In genomic region chr11:118909814-118910201, GRCm38 (mm10) we compare ENCODE assay signal across 9 mouse cellular contexts. TPM values are rescaled to one million over a fixed set of nuclear protein-coding genes. Genes with fewer than 3 reads are reported as not detected.
DNase-seq lines count a peak whose midpoint lies in the region; ATAC-seq lines count a peak whose summit lies in the region.
"Had no signal": no experiment of that assay in that cellular context is flagged by ENCODE, and none has a peak within 500 bp of the region (broad histone marks: within the 10 kb centered on the region; RNA-seq: fewer than 3 reads in every experiment).

No protein-coding gene starts in this region.

- peak overlapping the region; percentile 51 for H3K4me3 ChIP-seq in heart, embryonic 11.5 days (ENCODE audit: low read depth, low read length)
- H3K4me3 ChIP-seq in forebrain, embryonic 14.5 days (ENCODE audit: low read depth, low read length), result peak overlapping the region; percentile 79
- H3K4me3 ChIP-seq in midbrain, embryonic 12.5 days, result peak overlapping the region; percentile 76

- H3K36me3 ChIP-seq in heart, embryonic 11.5 days (ENCODE audit: control insufficient read depth, insufficient read depth, low read length), result no peaks in the 10 kb centered on the region
- H3K36me3 ChIP-seq in forebrain, embryonic 14.5 days (ENCODE audit: control insufficient read depth, insufficient read depth, low read length), result no peaks in the 10 kb centered on the region
- H3K36me3 ChIP-seq in midbrain, embryonic 12.5 days, result no peaks in the 10 kb centered on the region

- intact Hi-C loops in heart, postnatal 10 days (cut with DNase I), result no loop called here
- intact Hi-C loops in left cerebral cortex, postnatal 36 days (cut with DNase I), result loop anchor here (2.0 to 5.0 kb wide), 4 partner anchors 48 to 343 kb away; no protein-coding TSS in a partner anchor

- DNase-seq in heart, postnatal 10 days, result no peak
- peak; percentile 44 for DNase-seq in ZHBTc4 (ENCODE audit: low read depth, low spot score)
- peak; percentile 64 for DNase-seq in forebrain, embryonic 14.5 days (ENCODE audit: low spot score)
- DNase-seq in adrenal gland, adult 8-10 months, result no peak
- no peak for DNase-seq in left cerebral cortex, postnatal 36 days (ENCODE audit: low spot score in 2 of 2)
- DNase-seq: B cell, adult 2 months had no signal

- H3K27ac ChIP-seq in heart, embryonic 11.5 days (ENCODE audit: low read depth, low read length), result no peak overlapping the region
- H3K27ac ChIP-seq in forebrain, embryonic 14.5 days (ENCODE audit: low read depth, low read length), result peak overlapping the region; percentile 93
- H3K27ac ChIP-seq in midbrain, embryonic 12.5 days (replicated peaks), result peak overlapping the region; percentile 93

- H3K4me2 ChIP-seq in heart, embryonic 11.5 days, result peak overlapping the region; percentile 76
- H3K4me2 ChIP-seq in forebrain, embryonic 14.5 days (ENCODE audit: low read length), result peak overlapping the region; percentile 92
- H3K4me2 ChIP-seq in midbrain, embryonic 12.5 days (replicated peaks), result peak overlapping the region; percentile 98

- peaks cover 63% of the 10 kb centered on the region for H3K27me3 ChIP-seq in heart, embryonic 11.5 days (ENCODE audit: control insufficient read depth, insufficient read depth, low read length)
- H3K27me3 ChIP-seq in forebrain, embryonic 14.5 days (replicated peaks; ENCODE audit: control insufficient read depth, insufficient read depth, low read length), result peaks cover 14% of the 10 kb centered on the region; the same call in 1 of the 2 replicates
- peaks cover 65% of the 10 kb centered on the region for H3K27me3 ChIP-seq in midbrain, embryonic 12.5 days

- peaks cover 23% of the 10 kb centered on the region for H3K4me1 ChIP-seq in heart, embryonic 11.5 days (ENCODE audit: control insufficient read depth, insufficient read depth, low read length)
- peaks cover 16% of the 10 kb centered on the region for H3K4me1 ChIP-seq in forebrain, embryonic 14.5 days (ENCODE audit: control insufficient read depth, insufficient read depth, low read length)
- peaks cover 60% of the 10 kb centered on the region for H3K4me1 ChIP-seq in midbrain, embryonic 12.5 days

- under 1% methylated on average over 13 of the region's 13 CpGs for WGBS in heart, embryonic 11.5 days (ENCODE audit: insufficient replicate concordance)
- WGBS in forebrain, embryonic 14.5 days, result 1% methylated on average over 13 of the region's 13 CpGs
- under 1% methylated on average over 13 of the region's 13 CpGs for WGBS in midbrain, embryonic 12.5 days

- no peak overlapping the region for H3K9ac ChIP-seq in heart, embryonic 11.5 days (ENCODE audit: low read depth, low read length)
- peak overlapping the region; percentile 89 for H3K9ac ChIP-seq in forebrain, embryonic 14.5 days (ENCODE audit: low read length)
- H3K9ac ChIP-seq in midbrain, embryonic 12.5 days (replicated peaks), result peak overlapping the region; percentile 85

- no peak for ATAC-seq in heart, embryonic 11.5 days (replicated peaks; ENCODE audit: insufficient number of reproducible peaks, low FRiP score, low TSS enrichment)
- ATAC-seq in forebrain, embryonic 14.5 days, result peak; percentile 42
- peak; percentile 54 for ATAC-seq in midbrain, embryonic 12.5 days (ENCODE audit: low FRiP score, low read depth)
- no peak for ATAC-seq in activated CD4-positive, CD25-positive, alpha-beta regulatory T cell, adult 4 months

- no peaks in the 10 kb centered on the region for H3K9me3 ChIP-seq in heart, embryonic 11.5 days (replicated peaks; ENCODE audit: control insufficient read depth, low read length)
- no peaks in the 10 kb centered on the region for H3K9me3 ChIP-seq in forebrain, embryonic 14.5 days (replicated peaks; ENCODE audit: control insufficient read depth, low read length)
- no peaks in the 10 kb centered on the region for H3K9me3 ChIP-seq in midbrain, embryonic 12.5 days

RNA-seq across cellular contexts. Expression of gene Rbfox3, which starts 1.6 kb away (rescaled TPM):
- polyA plus RNA-seq in heart, embryonic 11.5 days (2014; fragmentation: Nextera tagmentation; extraction: Ambion mirVana), result 0.69 and 1.4 TPM in 2 replicates
- total RNA-seq in heart, postnatal 10 days (2021), result under 1 TPM in 1 of 2 experiments, not detected in 1; 0.36 TPM
- polyA plus RNA-seq in forebrain, embryonic 14.5 days (2014; fragmentation: Nextera tagmentation; extraction: Ambion mirVana), result 28.2 and 32.3 TPM in 2 replicates
- 16.0 and 17.0 TPM in 2 replicates for polyA plus RNA-seq in midbrain, embryonic 12.5 days (2016; fragmentation: Nextera tagmentation; extraction: Ambion mirVana)
- 10 to 100 TPM in 1 of 4 experiments, 1 to 10 TPM in 3; 5.3 to 13.6 (median 7.8) TPM for total RNA-seq in adrenal gland, adult 8-10 months (2022)
- under 1 TPM in 1 of 2 experiments, not detected in 1; 0.11 TPM for polyA plus RNA-seq in activated CD4-positive, CD25-positive, alpha-beta regulatory T cell, adult 4 months (2017; shearing (Covaris generic))
- total RNA-seq in left cerebral cortex, postnatal 36 days (2021), result 100 to 1,000 TPM; 350 to 371 TPM

Comparison
In these comparisons a context has a peak if more than half of its experiments do, and no peak if none do; other contexts are left out.
1. ATAC-seq: peak in forebrain, embryonic 14.5 days (single experiment) and midbrain, embryonic 12.5 days (single experiment); none in heart, embryonic 11.5 days (single experiment) and activated CD4-positive, CD25-positive, alpha-beta regulatory T cell, adult 4 months (single experiment).
2. DNase-seq: peak in ZHBTc4 (single experiment) and forebrain, embryonic 14.5 days (single experiment); none in heart, postnatal 10 days (0 of 2), adrenal gland, adult 8-10 months (single experiment) and left cerebral cortex, postnatal 36 days (0 of 2).
3. Peak in every context shown above with its lines, with median percentiles within 50 percentile points of each other: H3K4me2 ChIP-seq and H3K4me3 ChIP-seq.